Mouse (Mus musculus) kidney, embryonic 14.5 days (tissue): ENCODE data around the gene Nisch. TPM values are rescaled to one million over a fixed set of nuclear protein-coding genes. Genes with fewer than 3 reads are reported as not detected.

ENCODE experiments used
- ATAC-seq: fragments of 200-750 bp; cut with Nextera tagmentation; 2 replicates; pipeline ENCODE4 v1.8.0; 2017; ENCODE audit warnings: moderate number of reproducible peaks, mild to moderate bottlenecking, moderate TSS enrichment, moderate library complexity; ENCODE audit not compliant: low FRiP score, low TSS enrichment
- H3K27ac ChIP-seq: fragments of 300-500 bp; sonication (generic); 2 replicates; pipeline ENCODE4 v1.5.1; 2014; ENCODE audit warnings: low read depth, mild to moderate bottlenecking, low read length, moderate library complexity, mixed read lengths
- H3K27me3 ChIP-seq: fragments of 300-500 bp; sonication (generic); 2 replicates; pipeline ENCODE4 v1.6.1; 2014; ENCODE audit warnings: mild to moderate bottlenecking, low read length; ENCODE audit not compliant: control insufficient read depth, insufficient read depth
- H3K36me3 ChIP-seq: fragments of 300-500 bp; sonication (generic); 2 replicates; pipeline ENCODE4 v1.6.1; 2014; ENCODE audit warnings: low read length, mixed read lengths; ENCODE audit not compliant: control insufficient read depth, insufficient read depth
- H3K4me1 ChIP-seq: fragments of 300-500 bp; sonication (generic); 2 replicates; pipeline ENCODE4 v1.6.1; 2014; ENCODE audit warnings: low read length, mixed read lengths; ENCODE audit not compliant: control insufficient read depth, insufficient read depth
- H3K4me2 ChIP-seq: fragments of 300-500 bp; sonication (generic); replicated peaks from 2 replicates; pipeline ENCODE4 v1.6.1; 2014; ENCODE audit warnings: low read depth, mild to moderate bottlenecking, low read length
- H3K4me3 ChIP-seq: fragments of 300-500 bp; sonication (generic); 2 replicates; pipeline ENCODE4 v1.5.1; 2014; ENCODE audit warnings: mild to moderate bottlenecking, low read length
- H3K9ac ChIP-seq: fragments of 300-500 bp; sonication (generic); 2 replicates; pipeline ENCODE4 v1.6.1; 2014; ENCODE audit warnings: low read depth, mild to moderate bottlenecking, low read length, moderate library complexity
- H3K9me3 ChIP-seq: fragments of 300-500 bp; sonication (generic); 2 replicates; pipeline ENCODE4 v1.6.1; 2016; ENCODE audit warnings: low read length; ENCODE audit not compliant: control insufficient read depth
- WGBS: fragments of 180-500 bp; shearing (Covaris S2); extraction: QIAGEN DNeasy Blood & Tissue Kit; methylation state at CpG from one replicate; pipeline ENCODE4 v1.1.7; 2014; 5-methylcytosine and 5-hydroxymethylcytosine counted together
- polyA plus RNA-seq: library from polyadenylated mRNA; unstranded; fragments of >200 nt; fragmentation: Nextera tagmentation; extraction: Ambion mirVana; gene quantifications from 2 replicates; pipeline ENCODE4 v1.2.1, GENCODE M21; 2014

Nisch gene
- polyA plus RNA-seq, 1 experiment from 2014 or later: 375 TPM

- Histone ChIP-seq H3K27ac (no peak overlapping the region), H3K9ac (peak overlapping the region; percentile 95; the same call in 1 of the 2 replicates), H3K4me2 (peak overlapping the region; percentile 88), H3K27me3 (no peaks in the 10 kb centered on the region), H3K4me1 (peaks cover 27% of the 10 kb centered on the region), H3K9me3 (no peaks in the 10 kb centered on the region), H3K36me3 (peaks cover 39% of the 10 kb centered on the region), H3K4me3 (peak overlapping the region; percentile 95)
- 30% methylated on average over 11 of the region's 11 CpGs for WGBS
- ATAC-seq: no peak
Measured at GRCm38 (mm10) chr14:31133023-31133665, 83.6 kb downstream of the Nisch start.

GRCm38 (mm10) chr14:31132491-31132975, 84.2 kb downstream of the Nisch start:
- peak overlapping the region; percentile 95; the same call in 1 of the 2 replicates for H3K9ac ChIP-seq
- 64% methylated on average over 7 of the region's 7 CpGs for WGBS
- ATAC-seq: no peak

GRCm38 (mm10) chr14:31132031-31132430, 84.7 kb downstream of the Nisch start:
- H3K4me3 ChIP-seq: peak overlapping the region; percentile 95
- no peaks in the 10 kb centered on the region for H3K9me3 ChIP-seq
- no peak overlapping the region for H3K27ac ChIP-seq
- peaks cover 32% of the 10 kb centered on the region for H3K4me1 ChIP-seq
- no peaks in the 10 kb centered on the region for H3K27me3 ChIP-seq
- no peak for ATAC-seq
- peak overlapping the region; percentile 95 for H3K9ac ChIP-seq
- peaks cover 29% of the 10 kb centered on the region for H3K36me3 ChIP-seq
- 4% methylated on average over 6 of the region's 6 CpGs for WGBS
- H3K4me2 ChIP-seq: peak overlapping the region; percentile 88

More at GRCm38 (mm10) chr14:31132491-31132975, 84.2 kb downstream of the Nisch start:
- Histone ChIP-seq H3K36me3 (peaks cover 34% of the 10 kb centered on the region), H3K4me3 (peak overlapping the region; percentile 95), H3K27ac (no peak overlapping the region), H3K27me3 (no peaks in the 10 kb centered on the region), H3K9me3 (no peaks in the 10 kb centered on the region), H3K4me1 (peaks cover 27% of the 10 kb centered on the region), H3K4me2 (peak overlapping the region; percentile 88)

- peaks cover 36% of the 10 kb centered on the region for H3K4me1 ChIP-seq
- peak overlapping the region; percentile 95 for H3K4me3 ChIP-seq
- peaks cover 22% of the 10 kb centered on the region for H3K36me3 ChIP-seq
- peak; percentile 6; the same call in 1 of the 2 replicates for ATAC-seq
- H3K27me3 ChIP-seq: no peaks in the 10 kb centered on the region
- H3K9me3 ChIP-seq: no peaks in the 10 kb centered on the region
- H3K27ac ChIP-seq: peak overlapping the region; percentile 91
- peak overlapping the region; percentile 88 for H3K4me2 ChIP-seq
- H3K9ac ChIP-seq: peak overlapping the region; percentile 95
- under 1% methylated on average over 43 of the region's 43 CpGs for WGBS
Measured at GRCm38 (mm10) chr14:31131272-31131821, 85.4 kb downstream of the Nisch start.

GRCm38 (mm10) chr14:31130236-31131220, 86.2 kb downstream of the Nisch start, which contains the start of gene Nt5dc2:
Nt5dc2 (plus strand) TSS chr14:31131053.
- 4% methylated on average over 60 of the region's 63 CpGs for WGBS

GRCm38 (mm10) chr14:31129326-31130235, 87.2 kb downstream of the Nisch start:
- 67% methylated on average over 15 of the region's 15 CpGs for WGBS
- ATAC-seq: no peak
- peak overlapping the region; percentile 33; the same call in 1 of the 2 replicates for H3K4me2 ChIP-seq
- H3K27ac ChIP-seq: peak overlapping the region; percentile 91
- H3K9me3 ChIP-seq: no peaks in the 10 kb centered on the region
- H3K27me3 ChIP-seq: no peaks in the 10 kb centered on the region
- H3K4me3 ChIP-seq: peak overlapping the region; percentile 12; the same call in 1 of the 2 replicates
- peaks cover 51% of the 10 kb centered on the region for H3K4me1 ChIP-seq
- H3K9ac ChIP-seq: 0 out of 2 replicates have a peak overlapping the region, but pooled peaks have one; percentile 95
- peaks cover 4% of the 10 kb centered on the region; the same call in 1 of the 2 replicates for H3K36me3 ChIP-seq

More at GRCm38 (mm10) chr14:31130236-31131220, 86.2 kb downstream of the Nisch start, which contains the start of gene Nt5dc2:
- Histone ChIP-seq H3K27me3 (no peaks in the 10 kb centered on the region), H3K4me2 (peak within 1 kb of the TSS; percentile 88), H3K4me1 (peaks cover 42% of the 10 kb centered on the region), H3K4me3 (peak within 1 kb of the TSS; percentile 95), H3K9me3 (no peaks in the 10 kb centered on the region), H3K9ac (peak within 1 kb of the TSS; percentile 95), H3K36me3 (peaks cover 14% of the 10 kb centered on the region), H3K27ac (peak within 1 kb of the TSS; percentile 91)
- ATAC-seq: peak; percentile 89

GRCm38 (mm10) chr14:31128826-31129219, 87.9 kb downstream of the Nisch start, which contains the start of gene Smim4:
Smim4 (minus strand) TSS chr14:31128956.
- Histone ChIP-seq H3K36me3 (peaks cover 1% of the 10 kb centered on the region; the same call in 1 of the 2 replicates), H3K27ac (peak within 1 kb of the TSS; percentile 91), H3K9me3 (no peaks in the 10 kb centered on the region), H3K4me1 (peaks cover 52% of the 10 kb centered on the region), H3K4me3 (peak within 1 kb of the TSS; percentile 71), H3K27me3 (no peaks in the 10 kb centered on the region), H3K9ac (peak within 1 kb of the TSS; percentile 72), H3K4me2 (peak within 1 kb of the TSS; percentile 89)
- ATAC-seq: peak; percentile 93
- WGBS: under 1% methylated on average over 33 of the region's 33 CpGs
